Mouse (Mus musculus): ENCODE data around the gene Taar7a.

Taar7a gene

GRCm38 (mm10) chr10:23948026-23948425 is 45.3 kb downstream of the Taar7a start:
- no peak for DNase-seq (ENCODE audit: low spot score in 2 of 2)

DNA sequence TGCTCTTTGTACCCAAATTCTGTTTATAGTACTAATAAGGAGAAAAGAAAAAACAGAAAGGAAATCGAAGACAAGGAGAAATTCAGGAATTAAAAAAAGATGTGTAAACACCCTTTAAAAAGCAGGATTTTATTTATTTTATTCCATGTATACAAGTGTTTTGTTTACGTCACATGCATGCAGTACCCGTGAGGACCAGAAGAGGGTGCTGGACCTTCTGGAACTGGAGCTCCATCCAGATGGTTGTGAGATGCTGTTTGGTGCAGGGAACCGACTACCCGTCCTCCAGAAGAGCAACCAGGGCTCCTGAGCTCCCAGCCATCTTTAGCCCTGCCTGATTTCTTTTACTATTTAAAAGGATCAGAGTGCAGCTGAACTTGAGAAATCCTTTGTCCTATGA is 50.8 kb downstream of the Taar7a start:
- DNase-seq (ENCODE audit: low spot score in 2 of 2): no peak
